ENCODE assay signal across 13 mouse cellular contexts in the genomic region with DNA sequence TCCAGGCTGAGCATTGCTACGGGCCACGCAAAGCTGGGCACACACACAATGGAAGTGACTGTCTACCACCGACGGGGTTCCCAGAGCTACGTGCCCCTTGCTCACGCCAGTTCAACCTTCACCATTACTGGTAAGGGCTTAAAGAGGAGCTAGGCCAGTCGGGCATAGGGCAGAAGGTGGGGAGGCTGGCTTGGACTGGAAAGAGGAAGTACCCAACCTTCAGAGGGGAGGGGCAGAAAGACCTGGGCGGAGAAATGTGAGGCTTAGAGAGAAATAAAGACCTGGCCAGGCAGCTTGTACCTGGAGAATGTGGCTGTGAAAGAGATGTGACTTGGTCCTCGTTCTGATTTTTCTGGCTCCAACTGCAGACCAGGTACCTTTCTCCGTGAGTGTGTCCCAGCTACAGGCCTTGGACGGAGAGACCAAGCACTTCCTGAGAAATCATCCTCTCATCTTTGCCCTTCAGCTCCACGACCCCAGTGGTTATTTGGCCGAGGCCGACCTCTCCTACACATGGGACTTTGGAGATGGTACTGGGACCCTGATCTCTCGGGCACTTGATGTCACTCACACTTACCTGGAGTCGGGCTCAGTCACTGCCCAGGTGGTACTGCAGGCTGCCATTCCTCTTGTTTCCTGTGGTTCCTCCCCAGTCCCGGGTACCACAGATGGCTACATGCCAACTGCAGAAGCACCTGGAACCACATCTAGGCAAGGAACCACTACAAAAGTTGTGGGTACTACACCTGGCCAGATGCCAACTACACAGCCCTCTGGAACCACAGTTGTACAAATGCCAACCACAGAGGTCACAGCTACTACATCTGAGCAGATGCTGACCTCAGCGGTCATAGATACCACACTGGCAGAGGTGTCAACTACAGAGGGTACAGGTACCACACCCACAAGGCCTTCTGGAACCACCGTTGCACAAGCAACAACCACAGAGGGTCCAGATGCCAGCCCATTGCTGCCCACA. TPM values are rescaled to one million over a fixed set of nuclear protein-coding genes. Genes with fewer than 3 reads are reported as not detected.
DNase-seq lines count a peak whose midpoint lies in the region; ATAC-seq and TF ChIP-seq lines count a peak whose summit lies in the region.
"Had no signal": no experiment of that assay in that cellular context is flagged by ENCODE, and none has a peak within 500 bp of the region (broad histone marks: within the 10 kb centered on the region; RNA-seq: fewer than 3 reads in every experiment).

No protein-coding gene starts in this region.

- peak; percentile 93 for ATAC-seq in common myeloid progenitor, adult 5-6 weeks (replicated peaks; ENCODE audit: low read depth, poor library complexity, severe bottlenecking)
- ATAC-seq in frontal cortex, adult (ENCODE audit: low TSS enrichment): no peak
- ATAC-seq: hindbrain, postnatal 0 days had no signal

- H3K27me3 ChIP-seq in thymus, adult 2 months (ENCODE audit: control insufficient read depth, insufficient read depth, low read length): no peaks in the 10 kb centered on the region
- no peaks in the 10 kb centered on the region for H3K27me3 ChIP-seq in midbrain, embryonic 10.5 days (ENCODE audit: low read depth, poor library complexity, severe bottlenecking)

- DNase-seq in adrenal gland, postnatal 14 days: peak; percentile 22
- DNase-seq in adrenal gland, postnatal 25 days: no peak
- peak; percentile 66 for DNase-seq in lung, postnatal 36 days
- peak; percentile 72 for DNase-seq in thymus, adult 2 months
- no peak for DNase-seq in midbrain, embryonic 10.5 days (ENCODE audit: low spot score)
- no peak for DNase-seq in kidney, adult 8-10 months
- DNase-seq: cerebellum, adult 11-12 months; heart, adult 11 months had no signal

- peaks cover 21% of the 10 kb centered on the region for H3K4me1 ChIP-seq in thymus, adult 2 months (replicated peaks; ENCODE audit: control insufficient read depth, insufficient read depth, low read length)
- no peaks in the 10 kb centered on the region for H3K4me1 ChIP-seq in midbrain, embryonic 10.5 days

- no peaks in the 10 kb centered on the region for H3K9me3 ChIP-seq in midbrain, embryonic 10.5 days (replicated peaks)

- TF ChIP-seq POLR2A in thymus, adult 2 months (IDR thresholded peaks at IDR 0.05; ENCODE audit: control insufficient read depth, extremely low read depth, insufficient read depth, low read length, poor library complexity): no peak

- TF ChIP-seq CTCF in thymus, adult 2 months (IDR thresholded peaks at IDR 0.05; ENCODE audit: borderline replicate concordance, control insufficient read depth, extremely low read depth, insufficient read depth, low read length, poor library complexity): no peak

- no peak overlapping the region for H3K4me3 ChIP-seq in thymus, adult 2 months (ENCODE audit: control insufficient read depth, insufficient read depth, low read length)
- no peak overlapping the region for H3K4me3 ChIP-seq in midbrain, embryonic 10.5 days
- H3K4me3 ChIP-seq: erythroblast, embryonic 14.5 days; layer of hippocampus, adult 2 months had no signal

- H3K27ac ChIP-seq in thymus, adult 2 months (ENCODE audit: control insufficient read depth, insufficient read depth, low read length): no peak overlapping the region
- H3K27ac ChIP-seq in midbrain, embryonic 10.5 days (replicated peaks): no peak overlapping the region
- H3K27ac ChIP-seq: hindbrain, postnatal 0 days; layer of hippocampus, adult 2 months had no signal

- H3K36me3 ChIP-seq in thymus, adult 2 months (ENCODE audit: control insufficient read depth, insufficient read depth, low read length): peaks cover 26% of the 10 kb centered on the region
- no peaks in the 10 kb centered on the region for H3K36me3 ChIP-seq in midbrain, embryonic 10.5 days

- 25% methylated on average over 19 of the region's 19 CpGs for WGBS in thymus, adult 2 months
- WGBS in midbrain, embryonic 10.5 days: 88% methylated on average over 19 of the region's 19 CpGs

RNA-seq across cellular contexts. Expression of gene Cdk2, which starts 11.0 kb away (rescaled TPM):
- total RNA-seq in adrenal gland, postnatal 14 days (2021): 30.7 and 31.1 TPM in 2 replicates
- total RNA-seq in adrenal gland, postnatal 25 days (2021): 27.4 and 29.0 TPM in 2 replicates
- 50.2 and 69.2 TPM in 2 replicates for total RNA-seq in common myeloid progenitor, adult 5-6 weeks (2017)
- 87.6 and 100 TPM in 2 replicates for polyA plus RNA-seq in thymus, adult 2 months (2012; rRNA removed)
- polyA plus RNA-seq in midbrain, embryonic 10.5 days (2016; fragmentation: Nextera tagmentation; extraction: Ambion mirVana): 107 and 110 TPM in 2 replicates

RNA-seq across cellular contexts. Expression of gene Pmel, which starts 11.9 kb away (rescaled TPM):
- total RNA-seq in adrenal gland, postnatal 14 days (2021): 1.5 and 2.3 TPM in 2 replicates
- 1.5 and 2.2 TPM in 2 replicates for total RNA-seq in adrenal gland, postnatal 25 days (2021)
- total RNA-seq in common myeloid progenitor, adult 5-6 weeks (2017): not detected in 2 replicates
- polyA plus RNA-seq in thymus, adult 2 months (2012; rRNA removed): 1.0 TPM in 2 replicates
- 3.9 and 6.7 TPM in 2 replicates for polyA plus RNA-seq in midbrain, embryonic 10.5 days (2016; fragmentation: Nextera tagmentation; extraction: Ambion mirVana)
- polyA plus RNA-seq: erythroblast, embryonic 14.5 days had no signal

RNA-seq across cellular contexts. Expression of gene Rab5b, which starts 19.8 kb away (rescaled TPM):
- 91.4 and 96.4 TPM in 2 replicates for total RNA-seq in adrenal gland, postnatal 14 days (2021)
- total RNA-seq in adrenal gland, postnatal 25 days (2021): 106 and 124 TPM in 2 replicates
- total RNA-seq in common myeloid progenitor, adult 5-6 weeks (2017): 24.5 and 29.0 TPM in 2 replicates
- 73.8 and 86.1 TPM in 2 replicates for polyA plus RNA-seq in thymus, adult 2 months (2012; rRNA removed)
- 73.3 and 86.3 TPM in 2 replicates for polyA plus RNA-seq in midbrain, embryonic 10.5 days (2016; fragmentation: Nextera tagmentation; extraction: Ambion mirVana)

RNA-seq across cellular contexts. Expression of gene Dgka, which starts 28.8 kb away (rescaled TPM):
- 14.3 and 36.2 TPM in 2 replicates for total RNA-seq in adrenal gland, postnatal 14 days (2021)
- total RNA-seq in adrenal gland, postnatal 25 days (2021): 15.1 and 17.6 TPM in 2 replicates
- 5.3 and 8.4 TPM in 2 replicates for total RNA-seq in common myeloid progenitor, adult 5-6 weeks (2017)
- polyA plus RNA-seq in thymus, adult 2 months (2012; rRNA removed): 326 and 374 TPM in 2 replicates
- 3.7 and 4.7 TPM in 2 replicates for polyA plus RNA-seq in midbrain, embryonic 10.5 days (2016; fragmentation: Nextera tagmentation; extraction: Ambion mirVana)

RNA-seq across cellular contexts. Expression of gene Pym1, which starts 31.8 kb away (rescaled TPM):
- 22.3 and 29.1 TPM in 2 replicates for total RNA-seq in adrenal gland, postnatal 14 days (2021)
- 19.5 and 25.2 TPM in 2 replicates for total RNA-seq in adrenal gland, postnatal 25 days (2021)
- 37.9 and 50.1 TPM in 2 replicates for total RNA-seq in common myeloid progenitor, adult 5-6 weeks (2017)
- polyA plus RNA-seq in thymus, adult 2 months (2012; rRNA removed): 70.0 and 74.9 TPM in 2 replicates
- 56.6 and 59.1 TPM in 2 replicates for polyA plus RNA-seq in midbrain, embryonic 10.5 days (2016; fragmentation: Nextera tagmentation; extraction: Ambion mirVana)

Comparison
In these comparisons a context has a peak if more than half of its experiments do, and no peak if none do; other contexts are left out.
1. DNase-seq: peak in adrenal gland, postnatal 14 days (single experiment), lung, postnatal 36 days (single experiment) and thymus, adult 2 months (single experiment); none in adrenal gland, postnatal 25 days (single experiment), midbrain, embryonic 10.5 days (single experiment) and kidney, adult 8-10 months (0 of 2).